Mouse (Mus musculus): ENCODE measurements at regions not wholly inside any gene's neighbourhood (a gene's known extent, or its start where the extent isn't known, plus 50 kb on each side); places are given as distances from the start of the nearest gene placed in this dataset.
A peak's percentile ranks its signal among the peaks of the same experiment; 100 is the strongest.

- DNase-seq = no peak
Measured at GRCm38 (mm10) chr8:107864802-107865651, 77.4 kb upstream of the Zfhx3 start.

GRCm38 (mm10) chr8:107865744-107866143 is 76.7 kb upstream of the Zfhx3 start:
- no peak for DNase-seq

GRCm38 (mm10) chr8:107871718-107872117 is 70.7 kb upstream of the Zfhx3 start:
- no peak for DNase-seq

- DNase-seq = no peak
Measured at GRCm38 (mm10) chr8:107872121-107872520, 70.3 kb upstream of the Zfhx3 start.

- DNase-seq = no peak
Measured at GRCm38 (mm10) chr8:107876455-107876854, 66.0 kb upstream of the Zfhx3 start.

- DNase-seq = peak; percentile 79
Measured at GRCm38 (mm10) chr8:107881851-107882250, 60.6 kb upstream of the Zfhx3 start.

- DNase-seq = no peak
Measured at GRCm38 (mm10) chr8:107885547-107885946, 56.9 kb upstream of the Zfhx3 start.

GRCm38 (mm10) chr8:107885971-107886370 is 56.5 kb upstream of the Zfhx3 start:
- peak; percentile 61 for DNase-seq

GRCm38 (mm10) chr8:107886516-107887253 is 55.8 kb upstream of the Zfhx3 start:
- DNase-seq = no peak

- no peak for DNase-seq
Measured at GRCm38 (mm10) chr8:107887333-107887732, 55.1 kb upstream of the Zfhx3 start.

- DNase-seq = no peak
Measured at GRCm38 (mm10) chr8:107890922-107891321, 51.5 kb upstream of the Zfhx3 start.
